Mouse (Mus musculus) left cerebral cortex, postnatal 4 days (tissue): ENCODE measurements around the gene Xrcc3. TPM values are rescaled to one million over a fixed set of nuclear protein-coding genes. Genes with fewer than 3 reads are reported as not detected.

Experiments
- DNase-seq: peaks from one replicate; pipeline ENCODE4 v3.0.0-alpha.2; 2022
- intact Hi-C: fragments of 180-260 bp; cut with DNase I; formaldehyde crosslinking; loops from one replicate; pipeline ENCODE4 v1.15.1; 2025
- total RNA-seq, 2 experiments: library from RNA; stranded (reverse); gene quantifications; 2 replicates each; pipeline ENCODE4 v1.2.3; 2021

Xrcc3 gene
- total RNA-seq, 2 experiments from 2014 or later: 1.5 to 2.2 TPM

GRCm38 (mm10) chr12:111779544-111779943, 34.1 kb downstream of the Xrcc3 start:
- DNase-seq: no peak
- intact Hi-C loops: no loop called here

- no peak for DNase-seq
- intact Hi-C loops: no loop called here
Measured at GRCm38 (mm10) chr12:111777919-111778318, 35.8 kb downstream of the Xrcc3 start.

GRCm38 (mm10) chr12:111774845-111775244, 38.8 kb downstream of the Xrcc3 start:
- intact Hi-C loops: no loop called here
- no peak for DNase-seq

DNA sequence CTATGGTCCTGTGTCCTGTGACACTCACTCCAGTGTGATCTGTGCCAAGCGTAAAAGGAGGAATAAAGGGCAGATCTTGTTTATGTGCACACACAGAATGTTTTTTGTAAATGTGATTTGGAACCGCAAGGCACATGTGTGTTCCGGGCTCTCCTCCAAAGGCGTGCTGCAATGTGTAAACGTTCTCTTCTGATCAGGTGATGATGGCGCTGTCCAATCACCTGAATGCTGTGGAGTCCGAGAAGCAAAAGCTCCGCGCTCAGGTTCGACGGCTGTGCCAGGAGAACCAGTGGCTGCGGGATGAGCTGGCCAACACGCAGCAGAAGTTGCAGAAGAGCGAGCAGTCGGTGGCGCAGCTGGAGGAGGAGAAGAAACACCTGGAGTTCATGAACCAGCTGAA, 39.5 kb downstream of the Xrcc3 start:
- intact Hi-C loops: no loop called here
- DNase-seq: no peak

- DNase-seq: no peak
- intact Hi-C loops: no loop called here
Measured at GRCm38 (mm10) chr12:111770651-111771050, 43.0 kb downstream of the Xrcc3 start.

GRCm38 (mm10) chr12:111769816-111770577, 43.7 kb downstream of the Xrcc3 start:
- DNase-seq: no peak
- intact Hi-C loops: no loop called here

DNA sequence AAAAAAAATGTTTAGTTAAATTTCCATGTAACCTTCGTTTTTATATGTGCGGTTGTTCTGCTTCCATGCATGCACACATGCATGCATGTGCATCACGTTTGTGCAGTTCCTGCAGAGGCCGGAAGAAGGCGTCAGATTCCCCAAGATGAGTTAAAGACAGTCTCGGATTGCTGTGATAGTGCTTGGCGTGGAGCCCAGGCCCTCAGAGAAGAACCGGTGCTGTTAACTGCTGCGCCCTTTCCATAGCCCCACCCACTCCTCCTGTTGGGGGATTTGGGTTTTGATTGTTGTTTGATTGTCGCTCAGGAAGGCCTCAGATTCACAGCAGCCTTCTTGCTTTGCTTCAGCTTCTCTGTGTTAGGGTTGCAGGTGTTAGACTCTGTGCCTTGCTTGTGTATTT, 44.4 kb downstream of the Xrcc3 start:
- DNase-seq: peak; percentile 82

DNA sequence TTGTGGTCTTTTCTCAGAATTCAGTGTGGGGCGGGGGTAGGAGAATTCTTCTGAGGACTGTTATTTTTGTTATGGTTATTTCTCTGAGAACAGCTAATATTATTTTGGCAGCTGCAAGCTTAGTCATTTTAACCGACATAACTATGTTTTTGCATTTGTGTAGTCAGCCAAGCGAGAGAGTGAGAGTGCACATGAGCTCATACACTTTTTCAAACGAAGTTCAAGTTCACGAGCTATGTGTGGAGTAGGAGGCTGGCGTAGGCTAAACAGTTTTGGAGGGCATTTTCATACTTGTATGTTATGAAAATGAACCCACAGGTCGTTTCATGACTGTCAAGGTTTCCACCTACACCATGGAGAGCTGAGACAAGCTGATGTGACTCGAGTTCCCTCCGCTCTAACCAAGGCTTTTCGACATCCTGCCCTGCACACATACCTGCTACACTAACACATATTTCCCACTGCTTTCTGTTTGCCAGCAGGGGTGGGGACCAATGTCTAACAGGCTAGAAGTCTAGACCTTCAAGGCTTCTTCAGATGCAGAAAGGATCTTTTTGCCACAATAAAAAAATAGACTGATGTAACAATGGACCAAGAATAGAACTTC, 45.2 kb downstream of the Xrcc3 start:
- intact Hi-C loops: no loop called here
- no peak for DNase-seq

More for the DNA sequence above, 44.4 kb downstream of the Xrcc3 start:
- intact Hi-C loops: no loop called here

- intact Hi-C loops: no loop called here
Measured at GRCm38 (mm10) chr12:111766313-111767236, 47.1 kb downstream of the Xrcc3 start.

GRCm38 (mm10) chr12:111762620-111763280, 50.9 kb downstream of the Xrcc3 start:
- intact Hi-C loops: no loop called here

More at GRCm38 (mm10) chr12:111766313-111767236, 47.1 kb downstream of the Xrcc3 start:
- no peak for DNase-seq

GRCm38 (mm10) chr12:111760306-111760908, 53.3 kb downstream of the Xrcc3 start:
- intact Hi-C loops: no loop called here
- DNase-seq: no peak

More at GRCm38 (mm10) chr12:111762620-111763280, 50.9 kb downstream of the Xrcc3 start:
- no peak for DNase-seq

GRCm38 (mm10) chr12:111759176-111760061, 54.3 kb downstream of the Xrcc3 start:
- DNase-seq: peak; percentile 65
- intact Hi-C loops: no loop called here

DNA sequence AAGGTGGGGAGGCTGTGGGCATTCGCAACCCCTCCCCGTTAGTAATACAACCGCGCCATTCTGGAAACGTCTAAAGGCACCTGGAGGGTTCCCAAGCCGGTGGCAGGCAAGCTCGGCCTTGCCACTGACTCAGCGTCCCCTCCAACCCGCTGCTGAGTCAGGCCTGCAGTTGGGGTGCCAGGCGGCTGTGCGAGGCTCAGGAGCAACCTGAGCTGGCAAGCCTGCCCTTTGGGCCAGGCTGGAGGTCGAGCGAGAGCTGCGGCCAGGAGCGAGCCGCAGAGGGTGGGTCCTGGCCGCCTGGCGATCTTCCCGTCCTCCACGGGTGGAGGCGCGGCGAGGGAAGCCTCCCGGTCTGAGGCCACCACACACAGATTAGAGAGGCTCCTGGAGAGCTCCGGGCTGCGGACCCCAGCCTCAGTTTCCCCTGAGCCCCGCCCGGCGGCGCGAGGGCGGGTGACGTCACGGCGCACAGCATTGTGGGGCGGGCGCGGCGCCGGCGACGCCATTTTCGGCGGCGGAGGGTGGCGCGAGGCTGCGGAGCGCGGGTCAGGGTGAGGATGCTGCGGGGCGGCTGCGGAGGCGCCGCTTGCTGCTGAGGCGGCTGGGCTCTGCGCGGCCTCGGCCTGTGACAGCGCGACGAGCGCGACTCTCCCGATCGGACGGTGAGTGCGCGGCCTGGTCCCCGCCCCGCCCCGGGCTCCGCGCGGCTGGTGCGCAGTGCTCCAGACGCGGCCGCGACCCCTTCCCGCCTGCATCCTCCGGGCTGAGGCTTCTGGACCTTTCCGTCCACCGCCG, 55.1 kb downstream of the Xrcc3 start, which contains the start of gene Klc1:
Gene Klc1 (plus strand): TSS at position 469 of the 795 bp plus-strand sequence.
- intact Hi-C loops: no loop called here
- peak; percentile 81 for DNase-seq

DNA sequence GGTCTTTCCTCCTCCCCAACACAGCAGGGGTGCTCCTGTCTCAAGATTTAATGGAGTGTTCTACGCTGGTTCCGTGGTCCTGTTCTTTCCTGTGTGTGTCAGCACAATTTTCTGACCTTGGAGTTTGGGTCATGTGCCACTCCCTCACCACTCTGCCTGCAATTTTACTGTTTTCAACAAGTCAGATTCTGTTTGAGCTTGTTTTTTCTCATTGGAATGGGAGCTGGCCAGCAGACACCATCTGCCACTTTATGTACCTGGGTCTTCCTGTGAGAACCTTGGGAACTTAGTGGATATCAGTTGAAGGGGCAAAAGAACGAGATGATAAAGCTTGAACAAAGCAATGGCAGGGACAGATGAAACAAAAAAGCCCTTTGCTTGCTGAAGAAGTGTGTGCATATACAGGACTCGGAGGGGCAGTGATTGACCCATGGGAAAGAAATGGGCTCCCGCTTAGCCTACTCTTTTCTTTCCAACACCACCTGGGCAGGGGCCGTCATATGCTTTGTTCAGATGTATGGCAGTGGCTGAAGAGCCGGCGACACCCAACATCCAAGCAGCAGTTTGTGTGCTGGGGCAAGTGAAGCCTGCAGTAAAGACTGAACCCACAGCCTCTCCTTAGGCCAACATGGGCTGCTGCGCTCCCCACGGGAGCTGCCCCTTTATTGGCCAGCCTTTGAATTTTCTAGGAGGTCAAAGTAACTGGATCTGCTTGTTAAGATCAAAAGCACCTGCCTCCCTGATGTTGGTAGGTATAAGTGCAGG, 55.9 kb downstream of the Xrcc3 start:
- DNase-seq: no peak
- intact Hi-C loops: no loop called here

- intact Hi-C loops: no loop called here
- DNase-seq: no peak
Measured at GRCm38 (mm10) chr12:111756698-111757082, 57.0 kb downstream of the Xrcc3 start.

- DNase-seq: no peak
- intact Hi-C loops: no loop called here
Measured at GRCm38 (mm10) chr12:111756082-111756697, 57.5 kb downstream of the Xrcc3 start.

DNA sequence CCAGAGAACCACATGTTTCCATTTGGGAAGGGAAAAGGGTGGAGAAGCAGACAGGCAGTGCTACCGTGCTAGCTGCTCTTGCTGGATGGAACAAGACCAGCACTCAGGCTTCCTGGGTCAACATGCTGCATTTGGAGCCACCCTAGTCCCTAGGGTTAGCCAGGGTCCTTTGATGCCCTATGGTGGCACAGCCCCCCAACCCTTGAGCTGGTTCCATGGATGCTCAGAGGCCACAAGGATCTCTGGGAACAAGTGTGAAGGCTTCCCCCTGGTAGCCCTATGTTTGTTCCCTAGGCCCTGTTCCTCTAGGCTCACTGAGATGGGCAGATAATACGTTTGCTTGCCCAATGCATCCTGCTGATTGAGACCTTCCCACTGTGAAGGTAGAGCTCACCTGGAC, 58.4 kb downstream of the Xrcc3 start:
- intact Hi-C loops: no loop called here

More for the DNA sequence above, 58.4 kb downstream of the Xrcc3 start:
- no peak for DNase-seq
